Mouse (Mus musculus) neural tube, embryonic 12.5 days (tissue): ENCODE data around the gene Zfp346. TPM values are rescaled to one million over a fixed set of nuclear protein-coding genes. Genes with fewer than 3 reads are reported as not detected.
A peak's percentile ranks its signal among the peaks of the same experiment; 100 is the strongest.
"Not testable (repeated sequence)": the region's sequence is repeated elsewhere in the genome, so short reads cannot be mapped to it uniquely, and the experiment has no call there.

ENCODE experiments used
- ATAC-seq: fragments of 200-750 bp; cut with Nextera tagmentation; 2 replicates; pipeline ENCODE4 v1.8.0; 2017; ENCODE audit warnings: low read depth, mild to moderate bottlenecking, moderate TSS enrichment, moderate library complexity; ENCODE audit not compliant: low FRiP score
- H3K27ac ChIP-seq: fragments of 300-500 bp; sonication (generic); 2 replicates; pipeline ENCODE4 v1.5.1; 2016
- H3K27me3 ChIP-seq: fragments of 300-500 bp; sonication (generic); replicated peaks from 2 replicates; pipeline ENCODE4 v1.6.1; 2016; ENCODE audit warnings: mild to moderate bottlenecking
- H3K36me3 ChIP-seq: fragments of 300-500 bp; sonication (generic); 2 replicates; pipeline ENCODE4 v1.6.1; 2016; ENCODE audit warnings: mild to moderate bottlenecking
- H3K4me1 ChIP-seq: fragments of 300-500 bp; sonication (generic); 2 replicates; pipeline ENCODE4 v1.6.1; 2016
- H3K4me2 ChIP-seq: fragments of 300-500 bp; sonication (generic); replicated peaks from 2 replicates; pipeline ENCODE4 v1.6.1; 2016; ENCODE audit warnings: mild to moderate bottlenecking
- H3K4me3 ChIP-seq: fragments of 300-500 bp; sonication (generic); 2 replicates; pipeline ENCODE4 v1.5.1; 2016
- H3K9ac ChIP-seq: fragments of 300-500 bp; sonication (generic); 2 replicates; pipeline ENCODE4 v1.6.1; 2016; ENCODE audit warnings: mild to moderate bottlenecking
- H3K9me3 ChIP-seq: fragments of 300-500 bp; sonication (generic); 2 replicates; pipeline ENCODE4 v1.6.1; 2016; ENCODE audit warnings: mild to moderate bottlenecking
- WGBS: fragments of 180-500 bp; shearing (Covaris S2); methylation state at CpG from one replicate; pipeline ENCODE4 v1.1.7; 2016; 5-methylcytosine and 5-hydroxymethylcytosine counted together
- polyA plus RNA-seq: library from polyadenylated mRNA; unstranded; fragments of >200 nt; fragmentation: Nextera tagmentation; extraction: Ambion mirVana; gene quantifications from 2 replicates; pipeline ENCODE4 v1.2.1, GENCODE M21; 2016

Gene Zfp346
- 23.7 and 26.1 TPM in 2 replicates for polyA plus RNA-seq

GRCm38 (mm10) chr13:55105045-55105952, at the start of gene Zfp346:
Zfp346 (plus strand) TSS chr13:55105311.
- peaks cover 15% of the 10 kb centered on the region for H3K36me3 ChIP-seq
- ATAC-seq, result peak; percentile 93

GRCm38 (mm10) chr13:55058042-55058441, 47.1 kb upstream of the Zfp346 start:
- no peaks in the 10 kb centered on the region for H3K4me1 ChIP-seq
- no peaks in the 10 kb centered on the region for H3K27me3 ChIP-seq
- no peak overlapping the region for H3K4me3 ChIP-seq
- no peaks in the 10 kb centered on the region for H3K9me3 ChIP-seq
- H3K4me2 ChIP-seq, result no peak overlapping the region
- no peak overlapping the region for H3K9ac ChIP-seq
- no peak for ATAC-seq
- WGBS, result 94% methylated on average over 2 of the region's 2 CpGs
- H3K36me3 ChIP-seq, result peaks cover 4% of the 10 kb centered on the region
- H3K27ac ChIP-seq, result no peak overlapping the region

More at GRCm38 (mm10) chr13:55105045-55105952, at the start of gene Zfp346:
- Histone ChIP-seq H3K4me2 (peak within 1 kb of the TSS; percentile 82), H3K27ac (peak within 1 kb of the TSS; percentile 64), H3K9ac (peak within 1 kb of the TSS; percentile 86), H3K4me1 (peaks cover 6% of the 10 kb centered on the region), H3K27me3 (no peaks in the 10 kb centered on the region), H3K9me3 (no peaks in the 10 kb centered on the region), H3K4me3 (peak within 1 kb of the TSS; percentile 82)
- WGBS, result 1% methylated on average over 66 of the region's 66 CpGs

GRCm38 (mm10) chr13:55063276-55063675, 41.8 kb upstream of the Zfp346 start:
- Histone ChIP-seq H3K4me2 (no peak overlapping the region), H3K27me3 (no peaks in the 10 kb centered on the region), H3K36me3 (no peaks in the 10 kb centered on the region; the same call in 1 of the 2 replicates), H3K27ac (no peak overlapping the region), H3K9ac (no peak overlapping the region), H3K9me3 (no peaks in the 10 kb centered on the region), H3K4me3 (no peak overlapping the region), H3K4me1 (no peaks in the 10 kb centered on the region)
- ATAC-seq, result no peak
- WGBS, result 89% methylated on average over 2 of the region's 2 CpGs

- Histone ChIP-seq H3K9me3 (no peaks in the 10 kb centered on the region), H3K4me2 (no peak overlapping the region), H3K9ac (no peak overlapping the region), H3K4me1 (no peaks in the 10 kb centered on the region), H3K27me3 (no peaks in the 10 kb centered on the region), H3K4me3 (no peak overlapping the region), H3K36me3 (no peaks in the 10 kb centered on the region; the same call in 1 of the 2 replicates), H3K27ac (no peak overlapping the region)
- no peak for ATAC-seq
- WGBS, result 68% methylated on average over 7 of the region's 7 CpGs
These were observed 35.4 kb upstream of the Zfp346 start for GRCm38 (mm10) chr13:55069719-55070118.

GRCm38 (mm10) chr13:55071322-55071721, 33.8 kb upstream of the Zfp346 start:
- Histone ChIP-seq H3K27ac (no peak overlapping the region), H3K9ac (no peak overlapping the region), H3K9me3 (no peaks in the 10 kb centered on the region), H3K4me1 (no peaks in the 10 kb centered on the region), H3K36me3 (0 out of 2 replicates have a peak, but pooled peaks cover 2% of the 10 kb centered on the region), H3K4me3 (no peak overlapping the region), H3K4me2 (no peak overlapping the region), H3K27me3 (no peaks in the 10 kb centered on the region)
- 3% methylated on average over 3 of the region's 3 CpGs for WGBS
- no peak for ATAC-seq

GRCm38 (mm10) chr13:55075597-55075996, 29.5 kb upstream of the Zfp346 start:
- Histone ChIP-seq H3K4me3 (no peak overlapping the region), H3K4me2 (no peak overlapping the region), H3K27me3 (no peaks in the 10 kb centered on the region), H3K9ac (no peak overlapping the region), H3K4me1 (no peaks in the 10 kb centered on the region), H3K27ac (no peak overlapping the region), H3K36me3 (peaks cover 8% of the 10 kb centered on the region; the same call in 1 of the 2 replicates), H3K9me3 (no peaks in the 10 kb centered on the region)
- ATAC-seq, result no peak
- 55% methylated on average over 5 of the region's 5 CpGs for WGBS

GRCm38 (mm10) chr13:55092588-55092987, 12.5 kb upstream of the Zfp346 start:
- Histone ChIP-seq H3K4me1 (no peaks in the 10 kb centered on the region), H3K4me3 (no peak overlapping the region), H3K9ac (no peak overlapping the region), H3K9me3 (no peaks in the 10 kb centered on the region), H3K36me3 (peaks cover 7% of the 10 kb centered on the region; the same call in 1 of the 2 replicates), H3K4me2 (no peak overlapping the region), H3K27me3 (no peaks in the 10 kb centered on the region), H3K27ac (no peak overlapping the region)
- no peak for ATAC-seq
- WGBS, result 92% methylated on average over 4 of the region's 4 CpGs

GRCm38 (mm10) chr13:55097841-55098240, 7.3 kb upstream of the Zfp346 start:
- not testable (repeated sequence) for ATAC-seq, H3K9me3 ChIP-seq, H3K4me3 ChIP-seq, H3K36me3 ChIP-seq, H3K27me3 ChIP-seq, H3K4me2 ChIP-seq, H3K27ac ChIP-seq, H3K9ac ChIP-seq, H3K4me1 ChIP-seq
- WGBS, result 92% methylated on average over 3 of the region's 3 CpGs

- ATAC-seq, result peak; percentile 21
- H3K9me3 ChIP-seq, result no peaks in the 10 kb centered on the region
- peak overlapping the region; percentile 86 for H3K9ac ChIP-seq
- 37% methylated on average over 20 of the region's 20 CpGs for WGBS
- no peak overlapping the region for H3K27ac ChIP-seq
- no peaks in the 10 kb centered on the region for H3K27me3 ChIP-seq
- H3K4me3 ChIP-seq, result peak overlapping the region; percentile 87
- H3K4me1 ChIP-seq, result peaks cover 9% of the 10 kb centered on the region; the same call in 1 of the 2 replicates
- no peaks in the 10 kb centered on the region for H3K36me3 ChIP-seq
- peak overlapping the region; percentile 63 for H3K4me2 ChIP-seq
These were observed 5.9 kb upstream of the Zfp346 start for GRCm38 (mm10) chr13:55099066-55099725.

- 1% methylated on average over 66 of the region's 81 CpGs for WGBS
- H3K4me3 ChIP-seq, result peak within 1 kb of the TSS; percentile 87
- H3K4me1 ChIP-seq, result peaks cover 9% of the 10 kb centered on the region; the same call in 1 of the 2 replicates
- H3K27me3 ChIP-seq, result no peaks in the 10 kb centered on the region
- H3K9me3 ChIP-seq, result no peaks in the 10 kb centered on the region
- peak; percentile 86 for ATAC-seq
- peak within 1 kb of the TSS; percentile 63 for H3K4me2 ChIP-seq
- peak within 1 kb of the TSS; percentile 86 for H3K9ac ChIP-seq
- H3K27ac ChIP-seq, result peak within 1 kb of the TSS; percentile 85
- no peaks in the 10 kb centered on the region for H3K36me3 ChIP-seq
These were observed 5.2 kb upstream of the Zfp346 start, which contains the start of gene Uimc1 for GRCm38 (mm10) chr13:55099726-55100478. Uimc1 (minus strand) TSS chr13:55100300.

GRCm38 (mm10) chr13:55101627-55102026, 3.5 kb upstream of the Zfp346 start:
- H3K27ac ChIP-seq, result no peak overlapping the region
- H3K36me3 ChIP-seq, result no peaks in the 10 kb centered on the region
- WGBS, result 96% methylated on average over 11 of the region's 11 CpGs
- H3K4me3 ChIP-seq, result no peak overlapping the region
- peaks cover 15% of the 10 kb centered on the region for H3K4me1 ChIP-seq
- no peak overlapping the region for H3K4me2 ChIP-seq
- H3K27me3 ChIP-seq, result no peaks in the 10 kb centered on the region
- H3K9ac ChIP-seq, result no peak overlapping the region
- no peak for ATAC-seq
- no peaks in the 10 kb centered on the region for H3K9me3 ChIP-seq
